Mouse (Mus musculus) right cerebral cortex, postnatal 10 days (tissue): ENCODE data around the gene Gm49337.

Experiments
- DNase-seq, 2 experiments: peaks; one replicate each; pipeline ENCODE4 v3.0.0; 2021; ENCODE audit warnings: low spot score in 2 of 2

The Gm49337 gene

GRCm38 (mm10) chr4:116173072-116173471 lies at the start of gene Gm49337, which contains the start of gene 1700042G07Rik:
Gm49337 (plus strand) TSS chr4:116173384.
1700042G07Rik (plus strand) TSS chr4:116173372.
- DNase-seq: no peak

GRCm38 (mm10) chr4:116123602-116124519 lies 49.3 kb upstream of the Gm49337 start, which contains the start of the genes Rad54l and Pomgnt1:
Rad54l (minus strand) TSS chr4:116123690.
Pomgnt1 (plus strand) TSS chr4:116123840.
- peak; percentile 91 to 92 for DNase-seq

- no peak for DNase-seq
Observed at GRCm38 (mm10) chr4:116125803-116126386, 47.3 kb upstream of the Gm49337 start.

- no peak for DNase-seq
Observed at GRCm38 (mm10) chr4:116127956-116128355, 45.2 kb upstream of the Gm49337 start.

- DNase-seq: no peak
Observed at GRCm38 (mm10) chr4:116133126-116133525, 40.1 kb upstream of the Gm49337 start.

GRCm38 (mm10) chr4:116134990-116135389 lies 38.2 kb upstream of the Gm49337 start:
- DNase-seq: no peak

GRCm38 (mm10) chr4:116137421-116137996 lies 35.7 kb upstream of the Gm49337 start:
- DNase-seq: no peak

GRCm38 (mm10) chr4:116140801-116141574 lies 32.2 kb upstream of the Gm49337 start:
- DNase-seq: peak in 1 of 2 experiments; percentile 59

GRCm38 (mm10) chr4:116141736-116142135 lies 31.4 kb upstream of the Gm49337 start:
- DNase-seq: no peak

GRCm38 (mm10) chr4:116142269-116142668 lies 30.9 kb upstream of the Gm49337 start:
- DNase-seq: no peak

- peak; percentile 47 to 53 for DNase-seq
Observed at GRCm38 (mm10) chr4:116143317-116143811, 29.8 kb upstream of the Gm49337 start.

- peak; percentile 83 to 87 for DNase-seq
Observed at GRCm38 (mm10) chr4:116143891-116144717, 29.1 kb upstream of the Gm49337 start.

- DNase-seq: no peak
Observed at GRCm38 (mm10) chr4:116149812-116150155, 23.4 kb upstream of the Gm49337 start.

GRCm38 (mm10) chr4:116150156-116150861 lies 22.9 kb upstream of the Gm49337 start:
- DNase-seq: peak in 1 of 2 experiments; percentile 62

GRCm38 (mm10) chr4:116150862-116151221 lies 22.3 kb upstream of the Gm49337 start:
- no peak for DNase-seq

GRCm38 (mm10) chr4:116151238-116151637 lies 21.9 kb upstream of the Gm49337 start, which contains the start of gene Lurap1:
Lurap1 (minus strand) TSS chr4:116151338.
- DNase-seq: no peak

- DNase-seq: no peak
Observed at GRCm38 (mm10) chr4:116152702-116153101, 20.5 kb upstream of the Gm49337 start.

- no peak for DNase-seq
Observed at GRCm38 (mm10) chr4:116157882-116158281, 15.3 kb upstream of the Gm49337 start.

GRCm38 (mm10) chr4:116159912-116160311 lies 13.3 kb upstream of the Gm49337 start:
- DNase-seq: peak; percentile 76 to 85

GRCm38 (mm10) chr4:116160769-116161168 lies 12.4 kb upstream of the Gm49337 start:
- DNase-seq: peak; percentile 83 to 91
